8 mouse cellular contexts compared by ENCODE assay signal in genomic region chr4:133910236-133911211, GRCm38 (mm10). TPM values are rescaled to one million over a fixed set of nuclear protein-coding genes. Genes with fewer than 3 reads are reported as not detected.
A peak's percentile ranks its signal among the peaks of the same experiment; 100 is the strongest.
DNase-seq lines count a peak whose midpoint lies in the region; ATAC-seq and TF ChIP-seq lines count a peak whose summit lies in the region.

No protein-coding gene starts in this region.

- peak; percentile 97 for DNase-seq in cerebellum, adult 11-12 months
- peak; percentile 91 for DNase-seq in heart, postnatal 25 days (ENCODE audit: low spot score)
- peak; percentile 90 to 95 for DNase-seq in layer of hippocampus, adult 18-20 months (ENCODE audit: low spot score in 2 of 2)
- peak; percentile 96 for DNase-seq in lung, adult 2 months
- DNase-seq in thymus, adult 18-20 months, result peak; percentile 80 to 88

- peak; percentile 86 for TF ChIP-seq CTCF in ES-Bruce4 (IDR thresholded peaks at IDR 0.05; ENCODE audit: low read depth, low read length)
- peak; percentile 78 for TF ChIP-seq CTCF in lung, adult 2 months (IDR thresholded peaks at IDR 0.05; ENCODE audit: insufficient read depth, low read length)

- ATAC-seq in forebrain, embryonic 15.5 days (replicated peaks), result peak; percentile 98
- peak; percentile 84 for ATAC-seq in neutrophil, adult 5-6 weeks (ENCODE audit: extremely low read depth, insufficient number of reproducible peaks, low FRiP score, poor library complexity, severe bottlenecking)

- intact Hi-C loops in heart, postnatal 25 days (cut with DNase I), result loop anchor here (5.0 kb wide), 2 partner anchors 73 to 238 kb away; partner anchors contain the start of gene Pigv

- H3K9me3 ChIP-seq in ES-Bruce4 (replicated peaks; ENCODE audit: control insufficient read depth, insufficient read depth, low read length, poor library complexity, severe bottlenecking), result no peaks in the 10 kb centered on the region
- H3K9me3 ChIP-seq in forebrain, embryonic 15.5 days, result no peaks in the 10 kb centered on the region

- under 1% methylated on average over 57 of the region's 57 CpGs for WGBS in forebrain, embryonic 15.5 days
- under 1% methylated on average over 57 of the region's 57 CpGs for WGBS in lung, adult 2 months

- no peaks in the 10 kb centered on the region for H3K4me1 ChIP-seq in ES-Bruce4 (ENCODE audit: control insufficient read depth, insufficient read depth, low read length)
- H3K4me1 ChIP-seq in forebrain, embryonic 15.5 days, result peaks cover 15% of the 10 kb centered on the region
- H3K4me1 ChIP-seq in lung, adult 2 months (ENCODE audit: control insufficient read depth, insufficient read depth, low read length), result peaks cover 12% of the 10 kb centered on the region

- 0 out of 2 replicates have a peak, but pooled peaks have one; percentile 38 for TF ChIP-seq EP300 in ES-Bruce4 (IDR thresholded peaks at IDR 0.05; ENCODE audit: insufficient read depth, low read depth, low read length)

- H3K36me3 ChIP-seq in ES-Bruce4 (ENCODE audit: control insufficient read depth, insufficient read depth, low read length, poor library complexity, severe bottlenecking), result no peaks in the 10 kb centered on the region
- H3K36me3 ChIP-seq in forebrain, embryonic 15.5 days, result no peaks in the 10 kb centered on the region

- H3K9ac ChIP-seq in ES-Bruce4 (ENCODE audit: low read depth, poor library complexity, severe bottlenecking), result peak overlapping the region; percentile 73
- H3K9ac ChIP-seq in forebrain, embryonic 15.5 days (replicated peaks), result peak overlapping the region; percentile 64

- peak overlapping the region; percentile 85 for H3K27ac ChIP-seq in ES-Bruce4 (ENCODE audit: insufficient read depth, low read length)
- peak overlapping the region; percentile 90 for H3K27ac ChIP-seq in forebrain, embryonic 15.5 days (replicated peaks)

- TF ChIP-seq POLR2A in ES-Bruce4 (IDR thresholded peaks at IDR 0.05; ENCODE audit: insufficient read depth, low read length), result peak; percentile 59
- peak; percentile 87; the same call in 1 of the 2 replicates for TF ChIP-seq POLR2A in lung, adult 2 months (IDR thresholded peaks at IDR 0.05; ENCODE audit: borderline replicate concordance, extremely low read depth, low read depth, low read length)

- peak overlapping the region; percentile 88 for H3K4me2 ChIP-seq in forebrain, embryonic 15.5 days (replicated peaks)

- H3K4me3 ChIP-seq in ES-Bruce4 (ENCODE audit: low read depth, low read length), result peak overlapping the region; percentile 79
- peak overlapping the region; percentile 82 for H3K4me3 ChIP-seq in forebrain, embryonic 15.5 days
- peak overlapping the region; percentile 82 for H3K4me3 ChIP-seq in lung, adult 2 months (replicated peaks; ENCODE audit: extremely low read depth, low read depth, low read length)

- no peaks in the 10 kb centered on the region for H3K27me3 ChIP-seq in ES-Bruce4 (ENCODE audit: control insufficient read depth, insufficient read depth, low read length, poor library complexity, severe bottlenecking)
- H3K27me3 ChIP-seq in forebrain, embryonic 15.5 days, result no peaks in the 10 kb centered on the region

RNA-seq across cellular contexts. Expression of gene Rps6ka1, which starts 22.9 kb away (rescaled TPM):
- 73.2 and 86.4 TPM in 2 replicates for polyA plus RNA-seq in ES-Bruce4 (2011; ENCODE audit: insufficient read depth, insufficient read length, low read depth, missing spikeins)
- polyA plus RNA-seq in forebrain, embryonic 15.5 days (2015; fragmentation: Nextera tagmentation; extraction: Ambion mirVana), result 15.6 and 16.5 TPM in 2 replicates
- 1 to 10 TPM; 5.4 to 6.3 TPM for total RNA-seq in heart, postnatal 25 days (2021)
- 10 to 100 TPM; 10.6 to 10.9 TPM for total RNA-seq in layer of hippocampus, adult 18-20 months (2021)
- 57.2 and 65.6 TPM in 2 replicates for polyA plus RNA-seq in lung, adult 2 months (2012; rRNA removed)
- total RNA-seq in neutrophil, adult 5-6 weeks (2017), result 67.3 and 80.3 TPM in 2 replicates

RNA-seq across cellular contexts. Expression of gene Hmgn2, which starts 57.9 kb away (rescaled TPM):
- 253 and 257 TPM in 2 replicates for polyA plus RNA-seq in ES-Bruce4 (2011; ENCODE audit: insufficient read depth, insufficient read length, low read depth, missing spikeins)
- polyA plus RNA-seq in forebrain, embryonic 15.5 days (2015; fragmentation: Nextera tagmentation; extraction: Ambion mirVana), result 2,070 and 2,100 TPM in 2 replicates
- 100 to 1,000 TPM; 104 to 120 TPM for total RNA-seq in heart, postnatal 25 days (2021)
- total RNA-seq in layer of hippocampus, adult 18-20 months (2021), result 100 to 1,000 TPM in 1 of 2 experiments, 10 to 100 TPM in 1; 98.1 to 114 TPM
- 14.6 and 28.9 TPM in 2 replicates for polyA plus RNA-seq in lung, adult 2 months (2012; rRNA removed)
- total RNA-seq in neutrophil, adult 5-6 weeks (2017), result 290 and 299 TPM in 2 replicates

Comparison
In these comparisons a context has a peak if more than half of its experiments do, and no peak if none do; other contexts are left out.
1. Peak in every context shown above with its lines: DNase-seq, ATAC-seq, H3K4me3 ChIP-seq and H3K27ac ChIP-seq.